Mouse (Mus musculus) 3134 (cell line): ENCODE measurements around the gene Siae.

ENCODE experiments used
- DNase-seq: peaks from one replicate; pipeline ENCODE4 v3.0.0-alpha.2; 2011; ENCODE audit warnings: low spot score; ENCODE audit not compliant: insufficient read length; ENCODE audit errors: extremely low read depth

Siae gene

DNA sequence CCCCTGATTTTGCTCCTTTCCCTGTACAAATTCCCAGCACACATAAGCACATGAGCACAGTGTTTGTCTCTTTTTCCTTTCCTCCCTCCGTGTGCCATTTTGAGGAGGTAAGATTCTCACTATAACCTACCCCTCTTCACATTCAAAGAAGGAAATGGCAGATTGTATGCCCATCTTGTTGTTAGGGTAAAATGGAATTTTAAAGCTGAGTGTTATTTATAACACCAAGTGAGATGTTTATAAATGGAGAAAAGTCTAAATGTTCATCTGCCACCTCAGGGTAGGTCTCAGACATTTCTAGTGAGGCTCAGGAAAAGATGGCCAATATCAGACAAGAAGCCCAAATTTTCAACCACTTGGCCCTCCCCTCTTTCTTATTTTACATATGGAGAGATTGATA lies 69.0 kb downstream of the Siae start:
- no peak for DNase-seq

DNA sequence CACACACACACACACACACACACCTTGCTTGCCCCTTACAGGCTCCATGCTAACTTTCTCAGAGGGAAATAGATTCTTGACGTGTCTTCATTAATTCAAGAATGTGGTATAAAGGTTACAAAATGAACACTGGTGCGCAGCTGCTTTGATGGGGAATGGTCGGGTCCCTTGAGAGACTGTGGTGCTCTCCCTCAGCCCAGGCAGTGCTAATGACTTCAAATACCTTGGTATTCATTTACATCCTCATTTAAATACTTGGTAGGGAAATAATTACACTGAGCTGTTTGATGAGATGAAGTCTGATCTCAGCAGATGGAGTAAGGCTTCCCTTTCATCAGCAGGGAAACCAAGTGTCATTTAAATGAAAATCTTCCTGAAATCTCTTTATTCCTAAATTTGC lies 69.6 kb downstream of the Siae start:
- DNase-seq = no peak

DNA sequence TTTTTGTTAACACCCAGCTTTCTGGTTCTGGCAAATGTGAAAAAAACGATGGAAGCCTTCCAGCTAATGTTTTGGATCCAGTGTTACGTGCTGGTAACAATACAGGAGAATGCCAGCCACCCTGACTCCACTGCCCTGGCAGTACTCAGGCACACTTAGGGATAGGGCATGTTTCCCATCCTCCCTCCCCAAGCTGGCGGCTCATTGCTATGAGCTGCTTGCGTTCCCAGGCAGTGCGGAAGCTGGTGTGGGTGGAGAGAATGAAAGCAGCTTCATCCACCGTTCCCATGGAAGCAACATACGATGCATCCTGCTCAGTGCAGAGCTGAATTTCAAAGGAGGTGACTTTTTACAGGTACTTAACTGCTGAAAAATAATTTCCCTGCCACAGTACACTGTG lies 70.1 kb downstream of the Siae start:
- no peak for DNase-seq

DNA sequence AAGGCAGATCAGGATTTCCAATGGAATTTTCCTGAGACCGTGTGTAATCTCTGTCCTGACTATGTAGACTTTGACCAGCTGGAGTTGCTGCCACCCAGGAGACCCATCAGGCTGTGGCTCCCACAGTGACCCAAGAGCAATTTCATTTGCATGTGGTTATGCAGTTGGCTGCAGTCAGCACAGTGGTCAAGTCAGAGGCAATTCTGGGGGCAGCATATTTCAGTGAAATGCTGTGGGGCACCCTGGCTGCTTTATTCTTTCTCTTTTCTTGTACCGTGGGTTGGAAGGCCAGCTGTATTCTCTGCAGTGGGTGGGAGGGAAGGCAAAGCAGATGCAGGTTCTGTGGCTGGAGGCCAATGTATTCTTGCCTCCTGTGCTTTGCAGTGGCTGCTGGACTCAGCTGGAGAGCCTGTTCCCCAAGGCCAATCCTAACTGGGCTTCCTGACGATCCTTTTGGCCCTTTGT lies 70.6 kb downstream of the Siae start:
- DNase-seq = no peak

DNA sequence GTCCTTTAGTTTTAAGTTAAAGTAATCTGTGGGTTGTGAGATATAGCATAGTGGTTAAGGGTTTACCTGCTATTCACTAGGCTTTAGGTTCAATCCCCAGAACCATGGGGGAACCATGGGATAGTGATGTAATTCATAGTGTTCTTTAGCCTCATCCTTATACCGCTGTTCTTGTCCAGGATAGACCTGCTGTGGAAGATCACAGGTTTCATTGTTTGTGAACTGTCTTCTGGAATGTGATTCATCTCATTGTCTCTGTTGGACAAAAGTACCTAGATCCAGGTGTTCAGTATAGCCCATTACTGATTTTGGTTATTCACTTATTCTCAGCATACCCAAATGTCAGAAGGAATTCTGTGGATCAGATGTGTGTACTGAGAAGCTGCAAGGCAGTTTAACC lies 71.8 kb downstream of the Siae start:
- no peak for DNase-seq

GRCm38 (mm10) chr9:37628581-37628980 lies 73.1 kb downstream of the Siae start:
- DNase-seq = no peak

DNA sequence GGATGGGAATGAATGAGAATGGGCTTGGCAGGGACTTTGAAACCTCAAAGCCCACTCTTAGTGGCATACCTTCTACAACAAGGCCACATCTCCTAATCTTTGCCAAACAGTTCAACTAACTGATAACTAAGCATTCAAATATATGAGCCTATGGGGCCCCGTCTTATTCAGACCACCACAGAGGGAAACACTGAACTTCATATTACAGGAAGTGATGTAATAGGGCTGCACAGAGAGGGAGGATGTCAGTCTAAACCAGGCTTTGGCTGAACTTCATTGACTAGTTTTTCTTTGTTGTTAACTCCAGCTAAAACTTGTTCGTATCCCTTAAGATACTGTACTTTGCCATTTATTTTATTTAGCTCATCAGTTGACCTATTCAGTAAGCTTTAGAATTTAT lies 74.4 kb downstream of the Siae start:
- DNase-seq = no peak

- no peak for DNase-seq
Observed at GRCm38 (mm10) chr9:37632305-37632704, 76.8 kb downstream of the Siae start.

DNA sequence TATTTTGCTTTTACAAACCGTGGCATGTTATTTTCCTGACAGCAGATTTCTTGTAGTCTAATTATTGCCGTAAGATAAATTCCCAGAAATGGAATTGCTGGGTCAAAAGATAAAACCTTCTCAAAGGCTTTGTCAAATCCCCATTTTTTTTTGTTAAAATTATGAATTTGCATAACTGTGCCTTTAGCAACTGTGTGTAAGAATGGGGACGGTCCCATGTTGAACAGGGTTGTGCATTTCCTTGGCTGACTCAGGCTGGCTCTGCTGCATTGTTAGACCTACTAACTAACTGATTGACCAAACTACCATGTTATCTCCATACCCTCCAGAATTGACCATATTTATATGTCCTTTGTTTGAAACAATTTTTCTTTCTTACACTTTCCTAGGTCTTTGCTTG lies 78.8 kb downstream of the Siae start:
- no peak for DNase-seq

- no peak for DNase-seq
Observed at GRCm38 (mm10) chr9:37636335-37636734, 80.8 kb downstream of the Siae start.

GRCm38 (mm10) chr9:37636800-37637542 lies 81.5 kb downstream of the Siae start:
- no peak for DNase-seq

GRCm38 (mm10) chr9:37638721-37639120 lies 83.2 kb downstream of the Siae start:
- no peak for DNase-seq

- DNase-seq = no peak
Observed at GRCm38 (mm10) chr9:37646246-37646645, 90.7 kb downstream of the Siae start.

- no peak for DNase-seq
Observed at GRCm38 (mm10) chr9:37650639-37651038, 95.1 kb downstream of the Siae start.

GRCm38 (mm10) chr9:37653836-37654235 lies 98.3 kb downstream of the Siae start:
- DNase-seq = no peak

DNA sequence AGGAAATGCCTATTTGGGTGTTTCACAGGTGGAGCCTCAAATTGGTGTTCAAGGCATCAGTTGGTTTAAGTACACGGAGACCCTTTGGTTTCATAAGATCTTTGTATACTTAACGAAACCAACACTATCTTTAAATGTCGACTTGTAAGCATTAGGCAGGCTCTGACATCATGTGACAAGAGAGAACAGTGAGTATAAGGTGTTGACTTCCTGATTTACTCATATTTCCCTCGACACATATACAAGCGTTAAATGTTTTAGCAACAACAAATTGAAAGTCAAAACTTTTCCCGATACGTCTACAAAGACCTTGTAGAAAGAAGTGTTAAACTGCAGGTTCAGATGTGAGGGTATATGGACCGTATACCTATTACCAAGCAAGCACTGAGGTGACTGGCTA lies 100.5 kb downstream of the Siae start:
- no peak for DNase-seq

DNA sequence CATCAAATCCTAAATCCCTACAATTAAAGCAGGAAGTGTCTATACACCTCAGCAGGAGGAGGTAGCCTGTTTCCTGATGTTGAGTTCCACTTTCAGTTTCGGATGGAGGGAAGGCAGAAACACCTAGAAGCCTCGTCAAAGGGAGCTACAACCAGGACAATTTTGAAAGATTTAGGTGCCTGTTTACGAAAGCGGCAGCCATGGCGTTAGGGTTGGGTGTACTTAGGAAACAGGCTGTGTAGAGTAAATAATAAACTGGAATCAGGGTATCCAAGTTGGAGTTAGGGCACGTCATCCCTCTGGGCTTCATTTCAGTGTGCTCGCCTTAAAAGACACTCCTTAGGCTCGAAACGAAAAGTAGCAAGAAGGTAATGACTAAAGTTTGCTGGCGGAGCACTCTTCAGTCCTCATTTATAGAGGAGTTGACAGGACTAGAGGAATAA lies 101.0 kb downstream of the Siae start:
- DNase-seq = no peak

DNA sequence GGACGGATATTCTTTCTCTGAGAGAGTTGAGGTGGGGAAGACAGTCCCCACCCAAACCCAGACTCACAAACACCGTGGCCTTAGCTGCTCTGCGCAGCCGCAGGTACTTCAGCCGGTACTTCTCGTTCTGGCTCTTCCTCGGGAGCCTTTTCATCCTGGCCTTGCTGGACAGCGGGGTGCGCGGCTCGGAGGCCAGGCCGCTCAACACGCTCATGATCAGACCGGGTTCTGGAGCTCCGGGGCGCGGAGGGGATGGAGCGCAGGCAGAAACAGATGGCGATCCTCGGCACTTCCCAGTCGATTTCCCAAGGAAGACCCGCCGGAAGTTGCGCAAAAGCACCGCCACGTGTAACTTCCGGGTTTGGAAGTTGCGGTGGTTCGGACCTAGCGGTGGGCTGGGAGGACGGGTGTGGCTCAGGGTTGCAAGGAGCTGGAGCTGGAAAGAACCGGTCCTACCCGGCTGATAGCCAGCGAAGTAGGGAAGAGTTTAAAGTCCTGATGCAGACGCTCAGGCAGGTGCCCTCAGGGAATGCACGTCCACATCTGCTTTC lies 101.5 kb downstream of the Siae start, which contains the start of gene Tbrg1:
Tbrg1 (minus strand) TSS at position 382 of the 551 bp plus-strand sequence.
- peak; percentile 90 for DNase-seq

DNA sequence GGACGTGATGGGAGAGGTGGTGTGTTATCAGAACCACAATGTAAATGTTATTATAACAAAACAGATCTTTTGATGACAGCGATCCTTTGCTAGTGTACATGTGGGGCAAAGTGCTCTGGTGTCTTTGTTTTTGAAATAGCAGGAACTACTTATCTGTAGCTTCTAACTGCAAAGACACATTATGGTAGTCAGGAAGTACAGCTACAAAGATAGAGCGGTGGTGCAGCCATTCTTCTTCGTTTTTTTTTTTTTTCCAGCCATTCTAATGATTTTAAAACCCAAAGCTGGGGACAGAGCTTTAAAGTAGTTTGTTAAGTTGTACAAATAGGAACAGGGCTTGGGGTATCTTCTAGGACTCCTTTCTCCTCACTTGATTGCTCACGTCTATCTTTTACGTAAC lies 103.9 kb downstream of the Siae start:
- DNase-seq = no peak

DNA sequence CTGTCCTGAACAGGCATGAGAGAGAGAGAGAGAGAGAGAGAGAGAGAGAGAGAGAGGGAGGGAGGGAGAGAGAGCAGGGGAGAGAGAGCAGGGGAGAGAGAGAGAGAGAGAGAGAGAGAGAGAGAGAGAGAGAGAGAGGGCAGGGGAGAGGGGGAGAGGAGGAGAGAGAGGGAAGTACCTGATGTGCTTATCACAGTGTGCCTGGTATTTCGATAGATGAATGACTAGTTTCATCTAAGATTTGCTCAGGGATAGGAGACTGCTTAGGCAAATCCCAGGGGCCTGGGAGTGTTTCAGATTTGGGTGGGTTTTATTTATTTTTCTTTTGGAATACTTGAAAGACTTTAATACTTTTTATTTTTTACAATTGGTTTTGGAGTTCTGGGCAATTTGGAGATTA lies 107.7 kb downstream of the Siae start:
- no peak for DNase-seq

GRCm38 (mm10) chr9:37664604-37665003 lies 109.1 kb downstream of the Siae start:
- no peak for DNase-seq

- no peak for DNase-seq
Observed at GRCm38 (mm10) chr9:37666045-37666444, 110.5 kb downstream of the Siae start.
